Mouse (Mus musculus) liver, embryonic 11.5 days (tissue): ENCODE data around the gene Casp3. TPM values are rescaled to one million over a fixed set of nuclear protein-coding genes. Genes with fewer than 3 reads are reported as not detected.
"Not testable (repeated sequence)": the region's sequence is repeated elsewhere in the genome, so short reads cannot be mapped to it uniquely, and the experiment has no call there.

Experiments used
- ATAC-seq: fragments of 200-750 bp; cut with Nextera tagmentation; replicated peaks from 2 replicates; pipeline ENCODE4 v1.8.0; 2017; ENCODE audit warnings: moderate number of reproducible peaks, mild to moderate bottlenecking, moderate TSS enrichment, moderate library complexity; ENCODE audit not compliant: low FRiP score
- DNase-seq: peaks from one replicate; pipeline ENCODE4 v3.0.0-alpha.2; 2017; ENCODE audit warnings: low spot score
- H3K27ac ChIP-seq: fragments of 300-500 bp; sonication (generic); 2 replicates; pipeline ENCODE4 v1.5.1; 2014; ENCODE audit warnings: mild to moderate bottlenecking, low read depth, low read length, control low read depth
- H3K27me3 ChIP-seq: fragments of 300-500 bp; sonication (generic); replicated peaks from 2 replicates; pipeline ENCODE4 v1.6.1; 2014; ENCODE audit warnings: low read length, mixed read lengths; ENCODE audit not compliant: control insufficient read depth, insufficient read depth
- H3K36me3 ChIP-seq: fragments of 300-500 bp; sonication (generic); 2 replicates; pipeline ENCODE4 v1.6.1; 2014; ENCODE audit warnings: mild to moderate bottlenecking, low read length, moderate library complexity, mixed read lengths; ENCODE audit not compliant: control insufficient read depth, insufficient read depth
- H3K4me1 ChIP-seq: fragments of 300-500 bp; sonication (generic); replicated peaks from 2 replicates; pipeline ENCODE4 v1.6.1; 2014; ENCODE audit warnings: low read length, mixed read lengths; ENCODE audit not compliant: control insufficient read depth, insufficient read depth
- H3K4me2 ChIP-seq: fragments of 300-500 bp; sonication (generic); 2 replicates; pipeline ENCODE4 v1.6.1; 2014; ENCODE audit warnings: mild to moderate bottlenecking, control low read depth, moderate library complexity
- H3K4me3 ChIP-seq: fragments of 300-500 bp; sonication (generic); 2 replicates; pipeline ENCODE4 v1.5.1; 2014; ENCODE audit warnings: low read depth, low read length, control low read depth
- H3K9ac ChIP-seq: fragments of 300-500 bp; sonication (generic); 2 replicates; pipeline ENCODE4 v1.6.1; 2014; ENCODE audit warnings: low read depth, low read length, control low read depth
- H3K9me3 ChIP-seq: fragments of 300-500 bp; sonication (generic); 2 replicates; pipeline ENCODE4 v1.6.1; 2016; ENCODE audit warnings: low read length, inconsistent platforms, mixed read lengths; ENCODE audit not compliant: control insufficient read depth
- WGBS: fragments of 180-500 bp; shearing (Covaris S2); extraction: QIAGEN DNeasy Blood & Tissue Kit; methylation state at CpG from one replicate; pipeline ENCODE4 v1.1.7; 2014; 5-methylcytosine and 5-hydroxymethylcytosine counted together
- polyA plus RNA-seq: library from polyadenylated mRNA; unstranded; fragments of >200 nt; fragmentation: Nextera tagmentation; extraction: Ambion mirVana; gene quantifications from 2 replicates; pipeline ENCODE4 v1.2.1, GENCODE M21; 2014

Gene Casp3
- polyA plus RNA-seq, 1 experiment from 2014 or later, result 155 TPM

GRCm38 (mm10) chr8:46584328-46584727 lies 32.8 kb upstream of the Casp3 start:
- not testable (repeated sequence) for H3K9ac ChIP-seq, DNase-seq, H3K36me3 ChIP-seq, H3K27me3 ChIP-seq, ATAC-seq, H3K27ac ChIP-seq, H3K9me3 ChIP-seq, H3K4me1 ChIP-seq, H3K4me3 ChIP-seq, H3K4me2 ChIP-seq
- 68% methylated on average over 4 of the region's 4 CpGs for WGBS

GRCm38 (mm10) chr8:46585576-46585975 lies 31.5 kb upstream of the Casp3 start:
- no peak for DNase-seq
- H3K36me3 ChIP-seq, result no peaks in the 10 kb centered on the region; the same call in 1 of the 2 replicates
- ATAC-seq, result no peak
- H3K4me3 ChIP-seq, result no peak overlapping the region
- no peaks in the 10 kb centered on the region for H3K9me3 ChIP-seq
- no peak overlapping the region for H3K27ac ChIP-seq
- peaks cover 10% of the 10 kb centered on the region for H3K4me1 ChIP-seq
- no peak overlapping the region for H3K4me2 ChIP-seq
- no peaks in the 10 kb centered on the region for H3K27me3 ChIP-seq
- WGBS, result 90% methylated on average over 3 of the region's 3 CpGs
- no peak overlapping the region for H3K9ac ChIP-seq

GRCm38 (mm10) chr8:46587911-46588310 lies 29.2 kb upstream of the Casp3 start:
- WGBS, result 31% methylated on average over 5 of the region's 5 CpGs
- H3K4me3 ChIP-seq, result no peak overlapping the region
- no peak overlapping the region for H3K9ac ChIP-seq
- no peaks in the 10 kb centered on the region; the same call in 1 of the 2 replicates for H3K36me3 ChIP-seq
- peak; percentile 84 for ATAC-seq
- no peak for DNase-seq
- peak overlapping the region; percentile 82 for H3K27ac ChIP-seq
- no peaks in the 10 kb centered on the region for H3K27me3 ChIP-seq
- no peaks in the 10 kb centered on the region for H3K9me3 ChIP-seq
- H3K4me1 ChIP-seq, result peaks cover 20% of the 10 kb centered on the region
- H3K4me2 ChIP-seq, result 0 out of 2 replicates have a peak overlapping the region, but pooled peaks have one; percentile 21

- no peaks in the 10 kb centered on the region for H3K27me3 ChIP-seq
- ATAC-seq, result peak; percentile 75
- no peak overlapping the region for H3K4me3 ChIP-seq
- H3K9me3 ChIP-seq, result no peaks in the 10 kb centered on the region
- H3K4me2 ChIP-seq, result no peak overlapping the region
- no peak for DNase-seq
- WGBS, result 76% methylated on average over 2 of the region's 2 CpGs
- no peak overlapping the region; the same call in 1 of the 2 replicates for H3K27ac ChIP-seq
- H3K36me3 ChIP-seq, result no peaks in the 10 kb centered on the region; the same call in 1 of the 2 replicates
- peaks cover 20% of the 10 kb centered on the region for H3K4me1 ChIP-seq
- no peak overlapping the region for H3K9ac ChIP-seq
Measured at GRCm38 (mm10) chr8:46588663-46589062, 28.4 kb upstream of the Casp3 start.

- no peak for ATAC-seq
Measured at GRCm38 (mm10) chr8:46593067-46593466, 24.0 kb upstream of the Casp3 start.

GRCm38 (mm10) chr8:46593772-46594171 lies 23.3 kb upstream of the Casp3 start:
- Histone ChIP-seq H3K9ac (no peak overlapping the region), H3K9me3 (no peaks in the 10 kb centered on the region), H3K4me1 (peaks cover 36% of the 10 kb centered on the region), H3K27ac (no peak overlapping the region), H3K4me2 (no peak overlapping the region), H3K27me3 (no peaks in the 10 kb centered on the region), H3K36me3 (no peaks in the 10 kb centered on the region; the same call in 1 of the 2 replicates), H3K4me3 (no peak overlapping the region)
- DNase-seq, result no peak
- no peak for ATAC-seq
- 70% methylated on average over 2 of the region's 2 CpGs for WGBS

More at GRCm38 (mm10) chr8:46593067-46593466, 24.0 kb upstream of the Casp3 start:
- Histone ChIP-seq H3K9me3 (no peaks in the 10 kb centered on the region), H3K9ac (no peak overlapping the region), H3K4me3 (no peak overlapping the region), H3K36me3 (no peaks in the 10 kb centered on the region; the same call in 1 of the 2 replicates), H3K4me2 (no peak overlapping the region), H3K27me3 (no peaks in the 10 kb centered on the region), H3K27ac (no peak overlapping the region), H3K4me1 (peaks cover 28% of the 10 kb centered on the region)
- DNase-seq, result no peak
- 73% methylated on average over 8 of the region's 8 CpGs for WGBS

GRCm38 (mm10) chr8:46595593-46595992 lies 21.5 kb upstream of the Casp3 start:
- 0 out of 2 replicates have a peak overlapping the region, but pooled peaks have one; percentile 38 for H3K27ac ChIP-seq
- no peaks in the 10 kb centered on the region for H3K27me3 ChIP-seq
- no peak overlapping the region for H3K9ac ChIP-seq
- H3K4me1 ChIP-seq, result peaks cover 41% of the 10 kb centered on the region
- ATAC-seq (no peak), DNase-seq (no peak)
- H3K4me2 ChIP-seq, result no peak overlapping the region
- no peaks in the 10 kb centered on the region; the same call in 1 of the 2 replicates for H3K36me3 ChIP-seq
- no peaks in the 10 kb centered on the region for H3K9me3 ChIP-seq
- no peak overlapping the region for H3K4me3 ChIP-seq
- 59% methylated on average over 2 of the region's 2 CpGs for WGBS

GRCm38 (mm10) chr8:46596530-46596929 lies 20.6 kb upstream of the Casp3 start:
- H3K4me2 ChIP-seq, result no peak overlapping the region
- 89% methylated on average over 2 of the region's 2 CpGs for WGBS
- DNase-seq (no peak), ATAC-seq (no peak)
- no peak overlapping the region for H3K27ac ChIP-seq
- H3K4me3 ChIP-seq, result no peak overlapping the region
- H3K9me3 ChIP-seq, result no peaks in the 10 kb centered on the region
- no peaks in the 10 kb centered on the region for H3K27me3 ChIP-seq
- H3K36me3 ChIP-seq, result no peaks in the 10 kb centered on the region; the same call in 1 of the 2 replicates
- H3K4me1 ChIP-seq, result peaks cover 35% of the 10 kb centered on the region
- no peak overlapping the region for H3K9ac ChIP-seq

GRCm38 (mm10) chr8:46597411-46597810 lies 19.7 kb upstream of the Casp3 start:
- H3K9me3 ChIP-seq, result no peaks in the 10 kb centered on the region
- no peak overlapping the region for H3K4me2 ChIP-seq
- peaks cover 32% of the 10 kb centered on the region for H3K4me1 ChIP-seq
- no peak overlapping the region for H3K27ac ChIP-seq
- DNase-seq (no peak), ATAC-seq (no peak)
- H3K27me3 ChIP-seq, result no peaks in the 10 kb centered on the region
- H3K4me3 ChIP-seq, result no peak overlapping the region
- no peak overlapping the region for H3K9ac ChIP-seq
- H3K36me3 ChIP-seq, result no peaks in the 10 kb centered on the region; the same call in 1 of the 2 replicates
- WGBS, result 52% methylated on average over 2 of the region's 2 CpGs
